Mouse (Mus musculus) neural tube, embryonic 12.5 days (tissue): ENCODE results near the gene Gm5426. TPM values are rescaled to one million over a fixed set of nuclear protein-coding genes. Genes with fewer than 3 reads are reported as not detected.
"Not testable (repeated sequence)": the region's sequence is repeated elsewhere in the genome, so short reads cannot be mapped to it uniquely, and the experiment has no call there.

Experiments
- ATAC-seq: fragments of 200-750 bp; cut with Nextera tagmentation; 2 replicates; pipeline ENCODE4 v1.8.0; 2017; ENCODE audit warnings: low read depth, mild to moderate bottlenecking, moderate TSS enrichment, moderate library complexity; ENCODE audit not compliant: low FRiP score
- H3K27ac ChIP-seq: fragments of 300-500 bp; sonication (generic); 2 replicates; pipeline ENCODE4 v1.5.1; 2016
- H3K27me3 ChIP-seq: fragments of 300-500 bp; sonication (generic); replicated peaks from 2 replicates; pipeline ENCODE4 v1.6.1; 2016; ENCODE audit warnings: mild to moderate bottlenecking
- H3K36me3 ChIP-seq: fragments of 300-500 bp; sonication (generic); 2 replicates; pipeline ENCODE4 v1.6.1; 2016; ENCODE audit warnings: mild to moderate bottlenecking
- H3K4me1 ChIP-seq: fragments of 300-500 bp; sonication (generic); 2 replicates; pipeline ENCODE4 v1.6.1; 2016
- H3K4me2 ChIP-seq: fragments of 300-500 bp; sonication (generic); replicated peaks from 2 replicates; pipeline ENCODE4 v1.6.1; 2016; ENCODE audit warnings: mild to moderate bottlenecking
- H3K4me3 ChIP-seq: fragments of 300-500 bp; sonication (generic); 2 replicates; pipeline ENCODE4 v1.5.1; 2016
- H3K9ac ChIP-seq: fragments of 300-500 bp; sonication (generic); 2 replicates; pipeline ENCODE4 v1.6.1; 2016; ENCODE audit warnings: mild to moderate bottlenecking
- H3K9me3 ChIP-seq: fragments of 300-500 bp; sonication (generic); 2 replicates; pipeline ENCODE4 v1.6.1; 2016; ENCODE audit warnings: mild to moderate bottlenecking
- WGBS: fragments of 180-500 bp; shearing (Covaris S2); methylation state at CpG from one replicate; pipeline ENCODE4 v1.1.7; 2016; 5-methylcytosine and 5-hydroxymethylcytosine counted together
- polyA plus RNA-seq: library from polyadenylated mRNA; unstranded; fragments of >200 nt; fragmentation: Nextera tagmentation; extraction: Ambion mirVana; gene quantifications from 2 replicates; pipeline ENCODE4 v1.2.1, GENCODE M21; 2016

Gm5426 gene
- polyA plus RNA-seq = not detected in 2 replicates

DNA sequence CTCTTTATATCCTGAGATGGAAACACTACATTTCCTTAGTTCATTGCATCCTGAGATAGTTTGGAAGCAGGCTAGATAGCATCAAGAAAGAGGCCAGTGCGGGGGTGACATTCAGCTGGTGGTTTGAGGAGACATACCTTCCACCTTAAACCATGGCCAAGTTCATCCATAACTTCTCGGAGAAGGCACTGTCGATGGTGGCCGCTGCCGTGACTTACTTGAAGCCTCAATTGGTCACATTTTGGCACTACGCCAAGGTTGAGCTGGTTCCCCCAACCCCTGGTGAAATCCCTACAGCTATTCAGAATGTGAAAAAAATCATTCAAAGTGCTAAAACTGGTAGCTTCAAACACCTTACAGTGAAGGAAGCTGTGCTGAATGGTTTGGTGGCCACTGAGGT is at the start of gene Gm5426:
Gene Gm5426, plus strand, starts transcription at position 153 of the 400 bp plus-strand sequence.
- 90% methylated on average over 6 of the region's 6 CpGs for WGBS
- H3K9me3 ChIP-seq = not testable (repeated sequence)

DNA sequence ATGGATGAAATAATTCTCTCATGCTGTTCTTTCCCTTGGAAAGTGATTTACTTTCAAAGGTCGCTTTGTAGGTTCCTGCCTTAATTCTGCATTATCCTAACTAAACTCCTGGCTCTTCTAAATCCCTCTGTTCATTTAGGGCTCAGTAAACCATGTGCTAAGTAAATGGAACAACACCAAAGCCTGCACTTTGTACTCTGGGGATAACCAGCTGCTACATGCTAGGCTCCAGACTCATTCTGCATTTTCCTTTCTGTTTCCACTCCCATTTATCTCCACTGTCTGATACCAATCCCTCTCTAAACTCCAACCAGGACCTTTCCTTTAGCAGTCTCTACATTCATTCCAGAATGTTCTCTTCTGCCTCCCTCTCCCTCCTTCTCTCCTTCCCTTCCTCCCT is 46.7 kb upstream of the Gm5426 start:
- H3K9me3 ChIP-seq = no peaks in the 10 kb centered on the region
- H3K4me1 ChIP-seq = no peaks in the 10 kb centered on the region
- H3K9ac ChIP-seq = no peak overlapping the region
- H3K4me3 ChIP-seq = no peak overlapping the region
- no peaks in the 10 kb centered on the region for H3K27me3 ChIP-seq
- no peaks in the 10 kb centered on the region for H3K36me3 ChIP-seq
- WGBS = 76% methylated on average over 1 of the region's 1 CpGs
- H3K4me2 ChIP-seq = no peak overlapping the region
- no peak for ATAC-seq
- no peak overlapping the region for H3K27ac ChIP-seq

More for the DNA sequence above, at the start of gene Gm5426:
- H3K36me3 ChIP-seq, H3K4me1 ChIP-seq, ATAC-seq, H3K4me3 ChIP-seq, H3K27ac ChIP-seq, H3K9ac ChIP-seq, H3K27me3 ChIP-seq, H3K4me2 ChIP-seq: not testable (repeated sequence)

DNA sequence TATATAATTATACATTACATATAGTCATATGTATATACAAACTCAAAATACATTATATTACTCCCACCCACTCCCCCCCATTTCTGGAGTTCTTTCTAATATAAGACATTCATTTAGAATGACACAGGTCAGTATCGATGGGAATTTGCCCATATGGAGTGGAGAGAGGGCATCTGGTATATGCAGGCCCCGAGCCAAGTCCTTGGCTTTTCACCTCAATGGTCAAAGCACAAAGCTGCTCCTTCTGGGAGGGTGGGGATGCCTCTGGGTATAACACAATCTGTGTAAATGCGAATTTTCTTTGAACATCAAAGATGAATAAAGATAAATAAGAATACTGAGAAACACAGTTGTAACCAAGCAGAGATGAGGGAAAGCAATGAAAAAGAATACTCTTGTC is 46.0 kb upstream of the Gm5426 start:
- Histone ChIP-seq H3K9ac (no peak overlapping the region), H3K4me2 (no peak overlapping the region), H3K27me3 (no peaks in the 10 kb centered on the region), H3K4me3 (no peak overlapping the region), H3K4me1 (no peaks in the 10 kb centered on the region), H3K27ac (no peak overlapping the region), H3K36me3 (no peaks in the 10 kb centered on the region), H3K9me3 (no peaks in the 10 kb centered on the region)
- WGBS = 73% methylated on average over 3 of the region's 3 CpGs
- ATAC-seq = no peak

DNA sequence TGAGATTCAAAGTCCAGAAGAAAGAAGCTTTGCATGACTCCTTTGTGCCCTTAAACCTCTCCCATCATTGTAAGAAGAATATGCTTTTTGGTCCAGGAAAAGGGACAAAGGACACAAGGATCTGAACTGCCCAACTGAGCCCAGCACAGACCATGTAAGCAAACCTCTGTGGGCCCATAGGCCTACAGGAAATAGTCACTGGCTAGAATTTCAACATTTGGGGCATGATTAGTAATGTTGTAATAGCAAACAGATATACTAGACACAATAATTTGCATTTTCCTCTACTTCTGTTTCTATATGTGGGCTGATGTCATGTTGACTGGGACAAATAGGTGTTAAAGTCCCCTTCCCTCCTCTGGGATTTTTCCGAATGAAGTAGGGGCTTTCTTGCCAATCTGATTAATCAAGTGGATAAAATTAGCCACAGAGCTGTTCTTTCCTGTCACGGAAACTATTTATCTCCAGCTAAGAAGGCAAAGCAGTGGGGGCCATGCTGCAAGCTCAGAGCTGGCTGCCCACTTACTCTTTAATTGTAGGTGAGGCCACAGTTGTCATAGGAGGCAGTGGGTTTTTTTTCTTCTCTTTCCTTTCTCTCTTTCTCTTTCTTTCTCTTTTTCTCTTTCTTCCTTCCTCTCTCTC is 42.4 kb upstream of the Gm5426 start:
- H3K36me3 ChIP-seq = no peaks in the 10 kb centered on the region
- H3K4me3 ChIP-seq = no peak overlapping the region
- H3K9me3 ChIP-seq = no peaks in the 10 kb centered on the region
- 47% methylated on average over 2 of the region's 2 CpGs for WGBS
- H3K4me1 ChIP-seq = no peaks in the 10 kb centered on the region
- no peak for ATAC-seq
- H3K9ac ChIP-seq = no peak overlapping the region
- no peak overlapping the region for H3K4me2 ChIP-seq
- H3K27me3 ChIP-seq = no peaks in the 10 kb centered on the region
- no peak overlapping the region for H3K27ac ChIP-seq

DNA sequence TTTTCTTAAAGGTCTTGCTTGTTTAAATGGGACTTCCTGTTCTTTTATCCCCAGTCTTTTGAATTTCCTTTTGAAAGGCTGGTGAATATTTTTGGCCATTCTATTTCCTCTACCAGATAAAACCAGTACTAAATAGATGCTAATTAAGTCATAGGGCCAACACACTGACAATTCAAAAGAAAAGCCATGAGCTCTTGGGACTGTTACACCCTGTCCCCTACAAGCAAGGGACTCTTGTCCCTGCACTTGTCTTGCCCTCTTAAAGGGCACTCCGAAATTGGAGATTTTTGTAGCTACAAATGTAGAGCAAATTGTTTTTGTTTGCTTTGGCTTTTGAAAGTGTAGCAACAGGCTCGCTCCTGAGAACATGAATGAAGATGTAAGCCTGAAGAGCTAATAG is 41.8 kb upstream of the Gm5426 start:
- 77% methylated on average over 2 of the region's 2 CpGs for WGBS

DNA sequence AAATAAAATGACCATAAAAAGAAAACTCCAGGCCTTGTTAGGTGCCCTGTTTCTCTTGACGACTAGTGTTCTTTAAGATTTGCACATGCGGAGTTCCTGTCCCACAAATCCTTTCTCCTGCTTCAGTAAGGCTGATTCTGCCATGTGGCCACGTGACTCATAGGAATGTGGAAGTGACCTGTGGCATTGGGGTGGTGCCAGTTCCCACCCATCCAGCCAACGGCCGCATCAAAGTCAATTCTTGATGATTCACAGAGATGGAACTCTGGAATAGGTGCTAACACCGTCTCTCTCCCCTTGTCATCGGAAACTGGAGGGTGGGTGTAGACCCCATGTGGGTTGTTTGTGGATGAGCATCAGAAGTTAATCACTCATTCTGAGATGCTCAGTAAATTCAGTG is 39.7 kb upstream of the Gm5426 start:
- no peaks in the 10 kb centered on the region for H3K27me3 ChIP-seq
- no peak overlapping the region for H3K4me2 ChIP-seq
- ATAC-seq = no peak
- H3K9me3 ChIP-seq = no peaks in the 10 kb centered on the region
- H3K4me1 ChIP-seq = no peaks in the 10 kb centered on the region
- no peaks in the 10 kb centered on the region for H3K36me3 ChIP-seq
- WGBS = 91% methylated on average over 7 of the region's 7 CpGs
- H3K9ac ChIP-seq = no peak overlapping the region
- H3K4me3 ChIP-seq = no peak overlapping the region
- H3K27ac ChIP-seq = no peak overlapping the region

More for the DNA sequence above, 41.8 kb upstream of the Gm5426 start:
- no peak for ATAC-seq
- Histone ChIP-seq H3K4me1 (no peaks in the 10 kb centered on the region), H3K9me3 (no peaks in the 10 kb centered on the region), H3K36me3 (no peaks in the 10 kb centered on the region), H3K4me3 (no peak overlapping the region), H3K9ac (no peak overlapping the region), H3K4me2 (no peak overlapping the region), H3K27me3 (no peaks in the 10 kb centered on the region), H3K27ac (no peak overlapping the region)

DNA sequence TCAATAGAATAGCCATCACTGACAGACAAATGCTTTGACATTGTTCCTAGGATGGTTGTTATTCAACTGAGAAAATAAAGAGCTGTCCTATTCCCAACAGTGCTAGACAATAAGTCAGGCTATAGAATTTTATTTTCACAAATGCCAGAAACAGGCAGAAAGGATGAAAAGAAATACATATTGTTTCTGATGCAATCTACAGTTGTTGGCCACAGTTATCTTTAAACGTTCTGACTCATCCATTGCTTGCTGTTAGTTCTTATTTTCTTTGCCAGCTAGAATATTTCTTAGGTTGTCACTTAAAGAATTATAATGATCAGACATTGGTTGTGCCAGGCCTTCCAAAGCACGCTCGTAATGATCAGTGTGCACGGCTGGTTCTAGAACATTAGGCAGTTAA is 35.4 kb upstream of the Gm5426 start:
- Histone ChIP-seq H3K27me3 (no peaks in the 10 kb centered on the region), H3K9ac (no peak overlapping the region), H3K4me1 (no peaks in the 10 kb centered on the region), H3K4me3 (no peak overlapping the region), H3K27ac (no peak overlapping the region), H3K9me3 (no peaks in the 10 kb centered on the region), H3K4me2 (no peak overlapping the region), H3K36me3 (no peaks in the 10 kb centered on the region)
- no peak for ATAC-seq
- WGBS = 63% methylated on average over 4 of the region's 4 CpGs

DNA sequence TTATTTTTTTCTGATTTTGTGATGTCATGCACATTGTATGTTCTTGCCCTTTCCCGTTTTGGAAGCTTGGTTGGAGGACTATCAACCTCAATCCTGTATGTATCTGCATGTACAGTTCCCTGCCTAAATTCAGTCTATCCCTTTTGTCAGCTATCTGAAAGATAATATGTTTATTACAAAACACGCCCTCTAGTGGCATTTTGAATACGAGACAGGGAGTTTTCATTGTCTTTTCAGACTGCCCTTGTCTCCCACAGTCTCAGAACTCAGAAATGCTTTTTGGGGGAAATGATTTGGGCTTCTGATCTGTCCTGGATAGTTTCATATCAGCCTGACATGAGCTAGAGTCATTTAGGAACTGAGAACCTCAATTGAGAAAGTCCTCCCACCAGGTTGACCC is 32.2 kb upstream of the Gm5426 start:
- no peaks in the 10 kb centered on the region for H3K4me1 ChIP-seq
- no peaks in the 10 kb centered on the region for H3K27me3 ChIP-seq
- no peaks in the 10 kb centered on the region for H3K36me3 ChIP-seq
- no peak overlapping the region for H3K4me2 ChIP-seq
- H3K9me3 ChIP-seq = no peaks in the 10 kb centered on the region
- no peak overlapping the region for H3K27ac ChIP-seq
- H3K4me3 ChIP-seq = no peak overlapping the region
- WGBS = 49% methylated on average over 3 of the region's 3 CpGs
- H3K9ac ChIP-seq = no peak overlapping the region
- ATAC-seq = no peak

DNA sequence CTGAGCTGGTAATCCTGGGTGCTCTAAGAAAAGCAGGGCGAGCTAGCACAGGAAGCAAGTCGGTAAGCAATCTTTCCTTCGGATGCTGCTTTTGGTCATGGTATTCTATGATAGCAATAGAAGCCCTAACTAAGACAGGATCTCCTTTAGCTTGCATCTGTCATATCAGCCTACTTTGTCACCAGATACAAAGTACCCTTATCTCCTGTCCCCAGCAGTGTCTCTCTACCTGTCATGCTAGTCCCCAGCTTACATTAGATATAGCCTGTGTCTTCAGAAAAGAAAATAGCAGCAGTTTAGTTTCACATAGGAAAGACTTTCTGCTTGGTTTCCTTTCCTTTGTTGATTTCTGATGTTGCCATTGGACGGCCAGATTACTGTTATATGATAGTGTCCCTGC is 31.8 kb upstream of the Gm5426 start:
- Histone ChIP-seq H3K27ac (no peak overlapping the region), H3K4me3 (no peak overlapping the region), H3K36me3 (no peaks in the 10 kb centered on the region), H3K27me3 (no peaks in the 10 kb centered on the region), H3K4me2 (no peak overlapping the region), H3K4me1 (no peaks in the 10 kb centered on the region), H3K9ac (no peak overlapping the region), H3K9me3 (no peaks in the 10 kb centered on the region)
- ATAC-seq = no peak
- 83% methylated on average over 4 of the region's 4 CpGs for WGBS

DNA sequence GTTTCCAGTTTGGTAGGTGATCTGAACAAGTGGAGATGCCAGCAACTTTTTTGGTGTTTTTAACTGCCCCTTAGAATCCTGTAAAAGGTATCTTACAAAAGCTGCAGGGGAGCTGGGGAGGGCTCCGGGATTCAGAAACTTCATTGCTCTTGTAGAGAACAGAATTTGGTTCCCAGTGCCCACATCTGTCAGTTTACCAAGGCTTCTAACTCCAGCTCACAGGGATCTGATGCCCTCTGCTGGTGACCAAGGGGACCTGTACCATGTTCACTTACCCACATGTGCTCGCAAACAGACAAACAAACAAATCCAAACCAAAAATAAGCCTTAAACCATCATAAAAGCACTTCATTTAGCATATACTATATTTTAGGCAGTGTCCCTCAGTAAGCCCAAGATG is 31.3 kb upstream of the Gm5426 start:
- Histone ChIP-seq H3K27ac (no peak overlapping the region), H3K27me3 (no peaks in the 10 kb centered on the region), H3K4me1 (no peaks in the 10 kb centered on the region), H3K4me3 (no peak overlapping the region), H3K9ac (no peak overlapping the region), H3K4me2 (no peak overlapping the region), H3K36me3 (no peaks in the 10 kb centered on the region), H3K9me3 (no peaks in the 10 kb centered on the region)
- ATAC-seq = no peak
- WGBS = 96% methylated on average over 2 of the region's 2 CpGs

DNA sequence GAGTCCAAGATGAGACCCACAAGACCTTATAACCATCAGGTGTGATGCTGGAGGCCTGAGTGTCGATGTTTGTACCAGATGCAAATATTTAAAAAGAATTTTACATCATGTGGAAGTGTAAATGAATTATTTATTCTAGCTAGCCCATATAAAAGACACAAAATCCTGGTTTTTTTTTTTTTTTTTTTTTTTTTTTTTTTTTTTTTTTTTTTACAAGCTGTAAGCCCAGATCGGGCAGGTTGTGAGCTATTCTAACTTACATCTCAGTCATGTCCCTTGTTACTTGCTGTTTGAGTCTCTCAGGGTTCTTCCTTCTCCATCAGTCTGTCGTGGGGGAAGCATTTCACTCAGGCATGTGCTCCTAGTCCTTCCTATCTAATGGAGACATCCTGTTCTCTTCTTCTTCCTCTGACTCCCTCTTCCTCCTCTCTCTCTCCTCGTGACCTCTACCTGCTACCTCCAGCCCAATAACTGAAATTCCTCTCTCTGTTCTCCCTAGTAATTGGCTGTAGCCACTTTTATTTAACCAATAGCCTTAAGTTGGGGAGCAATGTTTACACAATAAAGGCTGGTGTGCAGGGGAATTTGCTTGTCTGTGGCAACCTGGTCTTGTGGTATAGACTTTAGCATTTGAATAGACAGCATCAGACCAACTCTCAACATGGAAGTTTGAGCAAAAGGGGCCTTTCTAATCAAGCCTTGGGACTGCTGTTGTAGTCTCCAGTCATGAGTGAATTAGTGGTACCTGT is 29.3 kb upstream of the Gm5426 start:
- Histone ChIP-seq H3K9me3 (no peaks in the 10 kb centered on the region), H3K9ac (no peak overlapping the region), H3K4me3 (no peak overlapping the region), H3K4me2 (no peak overlapping the region), H3K27me3 (no peaks in the 10 kb centered on the region), H3K36me3 (no peaks in the 10 kb centered on the region), H3K4me1 (no peaks in the 10 kb centered on the region), H3K27ac (no peak overlapping the region)
- ATAC-seq = no peak
- WGBS = 77% methylated on average over 4 of the region's 4 CpGs

DNA sequence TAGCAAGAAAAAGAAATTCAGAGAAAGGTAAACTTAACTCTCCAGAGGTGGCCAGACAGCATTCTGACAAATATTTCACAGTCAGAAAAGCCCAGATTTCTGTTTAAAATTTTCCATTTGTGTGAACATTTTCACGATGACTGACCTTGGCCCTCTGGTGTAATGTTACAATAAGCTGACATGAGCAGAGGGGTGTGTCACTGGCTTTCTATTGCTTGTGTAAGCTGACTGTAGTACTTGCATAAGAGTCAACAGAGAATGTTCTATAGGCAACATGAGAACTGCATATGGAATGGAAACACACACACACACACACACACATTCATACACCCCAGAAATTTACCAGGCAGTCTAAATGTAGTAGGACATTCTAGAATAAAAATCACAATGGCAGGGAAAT is 28.6 kb upstream of the Gm5426 start:
- no peaks in the 10 kb centered on the region for H3K27me3 ChIP-seq
- H3K27ac ChIP-seq = no peak overlapping the region
- H3K9me3 ChIP-seq = no peaks in the 10 kb centered on the region
- no peaks in the 10 kb centered on the region for H3K36me3 ChIP-seq
- H3K4me3 ChIP-seq = no peak overlapping the region
- ATAC-seq = no peak
- WGBS = 83% methylated on average over 1 of the region's 1 CpGs
- no peaks in the 10 kb centered on the region for H3K4me1 ChIP-seq
- no peak overlapping the region for H3K4me2 ChIP-seq
- H3K9ac ChIP-seq = no peak overlapping the region

DNA sequence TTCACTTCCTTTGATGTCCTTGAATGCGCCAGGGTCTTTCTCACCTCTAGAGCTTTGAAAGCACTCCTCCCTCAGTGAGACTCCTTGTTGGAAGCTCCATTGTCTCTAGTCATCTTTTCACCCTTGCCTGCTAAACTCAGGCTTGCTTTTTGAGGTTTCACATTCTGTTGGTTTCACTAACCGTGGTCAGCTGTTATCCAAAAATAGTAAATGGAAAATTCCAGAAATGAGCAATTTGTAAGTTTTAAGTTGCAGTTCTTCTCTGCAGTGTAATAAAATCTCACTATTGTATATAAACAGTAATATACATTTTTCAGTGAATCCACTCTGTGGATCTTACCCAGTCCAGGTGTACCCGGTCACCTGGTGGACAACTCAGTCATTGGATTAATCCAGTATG is 21.1 kb upstream of the Gm5426 start:
- Histone ChIP-seq H3K4me1 (no peaks in the 10 kb centered on the region), H3K9me3 (no peaks in the 10 kb centered on the region), H3K36me3 (no peaks in the 10 kb centered on the region), H3K9ac (no peak overlapping the region), H3K27ac (no peak overlapping the region), H3K27me3 (no peaks in the 10 kb centered on the region), H3K4me2 (no peak overlapping the region), H3K4me3 (no peak overlapping the region)
- no peak for ATAC-seq
- WGBS = 86% methylated on average over 3 of the region's 3 CpGs
